Mouse (Mus musculus): ENCODE measurements around the gene Hoxd9.

- TF ChIP-seq CTCF (IDR thresholded peaks at IDR 0.05) (no peak), EP300 (IDR thresholded peaks at IDR 0.05; ENCODE audit: insufficient read depth, low read depth, low read length) (no peak)
These were observed 14.7 kb upstream of the Hoxd9 start for GRCm38 (mm10) chr2:74682796-74683195.
